Mouse (Mus musculus) lung, postnatal 0 days (tissue): Measurements from ENCODE around the gene Sept1. TPM values are rescaled to one million over a fixed set of nuclear protein-coding genes. Genes with fewer than 3 reads are reported as not detected.
A peak's percentile ranks its signal among the peaks of the same experiment; 100 is the strongest.

Experiments used
- ATAC-seq: fragments of 200-750 bp; cut with Nextera tagmentation; 2 replicates; pipeline ENCODE4 v1.8.0; 2017; ENCODE audit warnings: moderate library complexity
- DNase-seq: peaks from one replicate; pipeline ENCODE4 v3.0.0-alpha.2; 2016; ENCODE audit warnings: low spot score
- H3K27ac ChIP-seq: fragments of 300-500 bp; sonication (generic); 2 replicates; pipeline ENCODE4 v1.5.1; 2014; ENCODE audit warnings: antibody characterized with exemption, mild to moderate bottlenecking, low read length, mixed read lengths
- H3K27me3 ChIP-seq: fragments of 300-500 bp; sonication (generic); replicated peaks from 2 replicates; pipeline ENCODE4 v1.6.1; 2014; ENCODE audit warnings: low read length, mixed read lengths; ENCODE audit not compliant: insufficient read depth
- H3K36me3 ChIP-seq: fragments of 300-500 bp; sonication (generic); 2 replicates; pipeline ENCODE4 v1.6.1; 2014; ENCODE audit warnings: low read length, mixed read lengths; ENCODE audit not compliant: insufficient read depth
- H3K4me1 ChIP-seq: fragments of 300-500 bp; sonication (generic); 2 replicates; pipeline ENCODE4 v1.6.1; 2014; ENCODE audit warnings: antibody characterized with exemption, low read depth, low read length, mixed read lengths; ENCODE audit not compliant: insufficient read depth
- H3K4me2 ChIP-seq: fragments of 300-500 bp; sonication (generic); replicated peaks from 2 replicates; pipeline ENCODE4 v1.6.1; 2014; ENCODE audit warnings: low read depth, mild to moderate bottlenecking, low read length, moderate library complexity, mixed read lengths
- H3K4me3 ChIP-seq: fragments of 300-500 bp; sonication (generic); 2 replicates; pipeline ENCODE4 v1.5.1; 2014; ENCODE audit warnings: low read depth, low read length
- H3K9ac ChIP-seq: fragments of 300-500 bp; sonication (generic); replicated peaks from 2 replicates; pipeline ENCODE4 v1.6.1; 2014; ENCODE audit warnings: low read depth, mild to moderate bottlenecking
- H3K9me3 ChIP-seq: fragments of 300-500 bp; sonication (generic); 2 replicates; pipeline ENCODE4 v1.6.1; 2016; ENCODE audit warnings: low read length, mixed read lengths
- CTCF ChIP-seq: IDR thresholded peaks from 2 replicates; pipeline ENCODE4 v1.5.1; 2016; ENCODE audit warnings: antibody characterized with exemption, mild to moderate bottlenecking
- EP300 ChIP-seq: IDR thresholded peaks from 2 replicates; pipeline ENCODE4 v1.6.1; 2016; ENCODE audit warnings: antibody characterized with exemption, mild to moderate bottlenecking, control low read depth
- WGBS: fragments of 180-500 bp; shearing (Covaris S2); extraction: QIAGEN DNeasy Blood & Tissue Kit; methylation state at CpG from one replicate; pipeline ENCODE4 v1.1.7; 2014; 5-methylcytosine and 5-hydroxymethylcytosine counted together
- polyA plus RNA-seq: library from polyadenylated mRNA; unstranded; fragments of >200 nt; fragmentation: Nextera tagmentation; extraction: Ambion mirVana; gene quantifications from 2 replicates; pipeline ENCODE4 v1.2.1, GENCODE M21; 2015

Sept1 gene
- polyA plus RNA-seq, 1 experiment from 2014 or later = 13.0 TPM

DNA sequence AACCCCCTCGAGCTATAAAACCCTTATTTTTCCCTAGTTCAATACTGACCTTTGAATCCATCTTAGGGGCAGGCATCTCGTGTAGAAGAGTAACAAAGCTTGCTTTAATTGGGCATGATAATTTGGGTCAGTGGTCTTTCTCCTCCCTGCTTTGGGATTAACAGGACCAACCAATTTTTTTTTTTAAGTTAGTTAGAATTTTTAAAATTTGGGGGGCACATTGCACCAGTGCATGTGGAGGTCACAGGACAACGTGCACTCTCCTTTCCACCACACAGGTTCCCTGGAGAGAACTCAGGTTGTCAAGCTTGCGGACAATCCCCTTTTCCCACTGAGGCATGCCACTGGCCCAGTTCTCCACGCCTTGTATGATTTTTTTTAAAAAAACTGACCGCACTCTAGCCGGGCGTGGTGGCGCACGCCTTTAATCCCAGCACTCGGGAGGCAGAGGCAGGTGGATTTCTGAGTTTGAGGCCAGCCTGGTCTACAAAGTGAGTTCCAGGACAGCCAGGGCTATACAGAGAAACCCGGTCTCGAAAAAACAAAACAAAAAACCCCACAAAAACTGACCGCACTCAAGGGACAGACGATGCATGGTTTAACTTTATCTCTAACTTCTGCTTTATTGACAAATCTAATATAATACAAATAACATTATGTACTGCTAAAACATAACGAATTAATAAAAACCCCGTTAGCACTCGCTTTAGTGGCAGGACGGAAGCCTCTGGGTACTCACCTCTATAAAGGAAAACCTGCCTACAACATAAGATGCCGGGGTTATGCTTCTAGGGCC, 906 bp downstream of the Sept1 start:
- peaks cover 6% of the 10 kb centered on the region; the same call in 1 of the 2 replicates for H3K4me1 ChIP-seq
- H3K36me3 ChIP-seq = peaks cover 16% of the 10 kb centered on the region
- peak overlapping the region; percentile 64 for H3K9ac ChIP-seq
- 2% methylated on average over 20 of the region's 20 CpGs for WGBS
- H3K27me3 ChIP-seq = no peaks in the 10 kb centered on the region
- H3K4me2 ChIP-seq = peak overlapping the region; percentile 72
- H3K4me3 ChIP-seq = peak overlapping the region; percentile 77
- H3K27ac ChIP-seq = peak overlapping the region; percentile 90
- DNase-seq = peak; percentile 42
- no peak for TF ChIP-seq EP300
- no peak for TF ChIP-seq CTCF
- no peak for ATAC-seq
- H3K9me3 ChIP-seq = no peaks in the 10 kb centered on the region

DNA sequence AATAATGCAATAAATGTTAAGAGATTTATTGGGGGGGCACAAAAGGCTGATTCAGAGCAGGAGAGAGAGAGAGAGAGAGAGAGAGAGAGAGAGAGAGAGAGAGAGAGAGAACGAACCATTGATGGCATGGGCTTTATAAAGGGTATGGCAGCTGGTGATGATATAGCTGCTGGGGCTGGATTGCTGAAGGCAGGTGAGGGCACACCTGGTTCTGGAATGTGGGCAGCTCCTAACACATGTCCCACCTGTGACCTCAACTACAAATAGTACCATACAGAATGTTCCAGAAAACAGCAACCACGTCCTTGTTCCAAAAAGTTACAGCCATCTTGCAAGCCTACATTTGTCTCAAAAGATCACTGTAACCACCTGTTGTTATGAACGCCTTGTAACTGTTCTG, 1.6 kb downstream of the Sept1 start:
- peak overlapping the region; percentile 90; the same call in 1 of the 2 replicates for H3K27ac ChIP-seq
- TF ChIP-seq CTCF (no peak), EP300 (no peak)
- H3K4me2 ChIP-seq = peak overlapping the region; percentile 72
- peaks cover 6% of the 10 kb centered on the region; the same call in 1 of the 2 replicates for H3K4me1 ChIP-seq
- peaks cover 10% of the 10 kb centered on the region for H3K36me3 ChIP-seq
- H3K4me3 ChIP-seq = peak overlapping the region; percentile 77; the same call in 1 of the 2 replicates
- H3K27me3 ChIP-seq = no peaks in the 10 kb centered on the region
- no peaks in the 10 kb centered on the region for H3K9me3 ChIP-seq
- WGBS = 42% methylated on average over 3 of the region's 3 CpGs
- peak; percentile 49 for DNase-seq
- no peak for ATAC-seq
- no peak overlapping the region for H3K9ac ChIP-seq

DNA sequence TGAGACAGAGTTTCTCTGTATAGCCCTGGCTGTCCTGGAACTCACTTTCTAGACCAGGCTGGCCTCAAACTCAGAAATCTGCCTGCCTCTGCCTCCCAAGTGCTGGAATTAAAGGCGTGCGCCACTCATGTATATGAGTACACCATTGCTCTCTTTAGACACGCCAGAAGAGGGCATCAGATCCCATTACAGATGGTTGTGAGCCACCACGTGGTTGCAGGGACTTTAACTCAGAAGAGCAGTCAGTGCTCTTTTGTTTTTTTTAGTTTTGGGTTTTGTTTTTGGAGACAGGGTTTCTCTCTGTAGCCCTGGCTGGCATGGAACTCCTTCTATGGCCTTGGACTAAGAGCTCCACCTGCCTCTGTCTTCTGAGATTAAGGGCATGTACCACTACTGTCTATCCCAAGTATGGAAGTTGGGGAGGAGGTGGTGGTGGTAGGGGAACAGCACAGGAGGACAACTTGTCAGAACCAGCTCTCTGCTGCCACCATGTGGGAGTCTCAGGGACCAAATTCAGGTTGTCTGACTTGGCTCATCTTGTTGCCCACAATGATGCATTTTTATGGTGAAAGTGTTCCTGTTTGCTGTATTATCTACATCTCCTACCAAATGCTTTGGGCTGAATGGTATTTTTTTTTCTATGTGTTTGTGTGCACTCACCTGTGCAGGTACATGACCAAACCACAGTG, 4.2 kb downstream of the Sept1 start:
- ATAC-seq = peak; percentile 18
- no peaks in the 10 kb centered on the region for H3K36me3 ChIP-seq
- 66% methylated on average over 4 of the region's 4 CpGs for WGBS
- peak; percentile 83 for DNase-seq
- no peak overlapping the region for H3K4me3 ChIP-seq
- no peak overlapping the region for H3K4me2 ChIP-seq
- H3K9ac ChIP-seq = no peak overlapping the region
- TF ChIP-seq CTCF (peak; percentile 87), EP300 (no peak)
- no peaks in the 10 kb centered on the region for H3K9me3 ChIP-seq
- H3K27me3 ChIP-seq = no peaks in the 10 kb centered on the region
- H3K27ac ChIP-seq = no peak overlapping the region
- H3K4me1 ChIP-seq = peaks cover 6% of the 10 kb centered on the region; the same call in 1 of the 2 replicates

DNA sequence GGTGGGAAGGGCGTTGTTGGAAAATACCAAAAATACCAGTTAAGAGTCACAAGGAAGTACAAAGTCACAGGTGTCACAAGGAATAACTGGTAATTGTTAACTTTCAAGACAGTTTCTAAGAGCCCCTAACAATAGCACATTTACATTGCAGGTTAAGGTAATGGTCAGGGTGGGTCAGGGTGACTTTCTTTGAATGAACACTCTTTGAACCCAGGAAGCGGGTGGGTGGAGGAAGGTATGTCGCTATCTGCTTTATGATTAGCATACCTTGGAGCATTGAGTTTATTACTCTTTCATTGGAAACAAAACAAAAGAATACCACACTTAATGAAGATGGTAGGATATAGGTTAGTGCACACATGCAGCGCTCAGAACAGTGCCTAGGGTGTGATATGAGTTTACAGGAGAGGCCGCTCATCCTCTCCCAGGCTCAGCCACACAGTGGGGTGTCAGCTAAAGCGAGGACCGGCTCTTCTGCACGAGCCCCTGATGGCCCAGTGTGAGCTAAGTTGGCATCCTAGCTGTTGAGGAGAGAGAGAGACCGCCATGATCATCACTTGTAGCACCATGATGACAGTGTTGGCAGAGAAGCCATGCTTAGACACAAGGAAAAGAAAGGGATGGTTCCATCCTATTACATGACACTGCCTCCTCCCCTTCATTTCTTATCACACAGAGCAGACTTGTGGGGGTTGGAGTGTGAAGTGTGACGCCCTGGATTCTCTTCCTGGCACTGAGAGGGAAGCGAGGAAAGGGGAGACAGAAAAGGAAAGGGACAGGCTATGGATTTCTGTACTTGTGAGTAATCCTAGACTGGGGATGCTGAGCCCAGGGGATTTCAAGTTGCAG, 7.6 kb downstream of the Sept1 start:
- WGBS = 86% methylated on average over 11 of the region's 11 CpGs
- no peak for DNase-seq
- Histone ChIP-seq H3K9me3 (no peaks in the 10 kb centered on the region), H3K4me3 (no peak overlapping the region), H3K9ac (no peak overlapping the region), H3K27ac (no peak overlapping the region), H3K4me1 (no peaks in the 10 kb centered on the region), H3K27me3 (no peaks in the 10 kb centered on the region), H3K4me2 (no peak overlapping the region), H3K36me3 (no peaks in the 10 kb centered on the region)
- ATAC-seq = no peak
- TF ChIP-seq CTCF (no peak), EP300 (no peak)

DNA sequence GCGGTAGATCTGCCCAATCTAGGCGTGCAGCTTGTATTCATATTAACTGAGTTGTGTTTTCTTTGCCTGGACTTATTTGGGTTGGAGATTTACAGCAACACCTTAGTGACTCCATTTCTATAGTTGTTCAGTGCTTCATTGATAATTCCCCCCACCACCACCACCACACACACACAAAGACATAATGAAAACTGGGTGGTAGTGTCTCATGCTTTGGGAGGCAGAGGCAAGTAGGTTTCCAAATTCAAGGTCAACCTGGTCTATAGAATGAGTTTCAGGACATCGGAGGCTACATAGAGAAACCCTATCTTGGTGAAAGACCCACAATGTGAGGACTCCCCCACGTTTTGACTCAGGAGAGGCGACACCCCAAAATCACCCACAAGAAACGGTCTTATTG, 8.3 kb downstream of the Sept1 start:
- no peak for ATAC-seq
- TF ChIP-seq CTCF (no peak), EP300 (no peak)
- 88% methylated on average over 6 of the region's 6 CpGs for WGBS
- H3K9ac ChIP-seq = no peak overlapping the region
- H3K27me3 ChIP-seq = no peaks in the 10 kb centered on the region
- H3K27ac ChIP-seq = no peak overlapping the region
- no peaks in the 10 kb centered on the region for H3K4me1 ChIP-seq
- no peak overlapping the region for H3K4me3 ChIP-seq
- no peaks in the 10 kb centered on the region for H3K36me3 ChIP-seq
- no peaks in the 10 kb centered on the region for H3K9me3 ChIP-seq
- H3K4me2 ChIP-seq = no peak overlapping the region
- no peak for DNase-seq
